Mouse (Mus musculus): Measurements from ENCODE around the gene Sipa1l3.

Gene Sipa1l3

DNA sequence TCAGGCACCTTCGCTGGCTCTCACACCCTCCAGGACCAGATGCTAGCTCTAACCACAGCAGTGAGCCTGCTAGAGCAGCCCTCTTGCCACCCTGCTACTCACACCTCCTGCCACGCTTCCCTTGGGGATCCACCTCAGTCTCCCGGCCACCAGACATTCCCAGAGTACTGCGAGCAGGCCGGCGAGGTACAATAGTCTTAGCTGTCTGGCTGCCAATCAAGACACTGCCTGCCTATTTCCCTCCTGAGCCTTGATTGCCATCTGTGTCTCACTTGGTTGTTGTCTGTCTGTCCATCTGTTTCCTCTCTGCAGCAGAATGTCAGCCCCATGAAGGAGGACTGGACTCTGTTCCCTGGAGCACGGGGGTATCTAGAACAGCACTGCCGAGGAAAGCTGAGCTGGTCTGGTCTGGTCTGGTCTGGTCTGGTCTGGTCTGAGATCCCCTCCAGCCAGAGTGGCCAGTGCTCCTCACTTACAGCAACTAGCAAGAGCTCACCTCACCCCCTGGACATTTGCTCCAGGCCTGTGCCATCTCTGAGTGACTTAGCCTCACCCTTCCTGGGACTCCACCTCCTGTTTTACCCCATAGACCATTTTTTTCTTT lies 175.8 kb downstream of the Sipa1l3 start:
- in situ Hi-C loops (cut with MboI; ENCODE audit: unreplicated experiment in 2 of 2): no loop called here

DNA sequence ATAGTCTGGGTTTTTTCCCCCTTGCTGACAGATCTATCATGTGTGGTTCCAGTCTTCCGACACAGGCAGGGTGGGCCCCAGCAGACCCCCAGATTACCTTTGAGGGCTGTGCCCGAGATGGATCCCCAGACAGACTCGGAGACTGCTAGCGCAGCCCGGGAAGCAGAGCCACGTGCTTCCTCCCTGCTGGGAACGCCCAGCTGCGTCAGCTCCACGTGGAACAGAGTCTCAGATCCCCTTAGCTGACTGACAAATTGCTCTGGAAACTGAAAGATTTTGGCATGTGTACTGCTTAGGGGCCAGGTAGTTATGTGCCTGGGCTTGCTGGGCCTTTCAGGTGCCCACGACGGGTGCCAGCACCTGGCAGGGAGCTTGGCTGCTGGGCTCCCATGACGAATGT lies 176.7 kb downstream of the Sipa1l3 start:
- in situ Hi-C loops (cut with MboI; ENCODE audit: unreplicated experiment in 2 of 2): no loop called here

- in situ Hi-C loops (cut with MboI; ENCODE audit: unreplicated experiment in 2 of 2): no loop called here
Observed at GRCm38 (mm10) chr7:29340838-29341237, 177.6 kb downstream of the Sipa1l3 start.

DNA sequence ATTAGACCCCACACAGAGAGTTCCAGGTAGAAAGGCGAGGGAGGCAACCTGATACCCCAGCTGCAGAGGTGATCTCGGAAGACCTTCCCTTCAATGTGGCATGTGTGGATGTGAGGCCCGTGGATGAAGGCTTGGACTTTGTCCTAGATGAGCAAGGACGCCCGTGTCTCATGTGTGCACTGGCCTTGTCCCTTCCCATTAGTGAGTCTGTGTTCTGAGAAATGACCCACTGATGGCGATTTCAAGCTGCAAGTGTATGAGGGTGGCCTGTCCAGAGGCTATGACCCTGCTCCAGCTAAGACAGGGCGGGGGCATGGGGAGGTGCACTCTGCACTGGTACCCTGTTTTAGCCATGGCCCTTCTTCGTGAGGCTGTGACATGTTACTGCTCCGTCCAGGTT lies 178.2 kb downstream of the Sipa1l3 start:
- in situ Hi-C loops (cut with MboI; ENCODE audit: unreplicated experiment in 2 of 2): no loop called here

DNA sequence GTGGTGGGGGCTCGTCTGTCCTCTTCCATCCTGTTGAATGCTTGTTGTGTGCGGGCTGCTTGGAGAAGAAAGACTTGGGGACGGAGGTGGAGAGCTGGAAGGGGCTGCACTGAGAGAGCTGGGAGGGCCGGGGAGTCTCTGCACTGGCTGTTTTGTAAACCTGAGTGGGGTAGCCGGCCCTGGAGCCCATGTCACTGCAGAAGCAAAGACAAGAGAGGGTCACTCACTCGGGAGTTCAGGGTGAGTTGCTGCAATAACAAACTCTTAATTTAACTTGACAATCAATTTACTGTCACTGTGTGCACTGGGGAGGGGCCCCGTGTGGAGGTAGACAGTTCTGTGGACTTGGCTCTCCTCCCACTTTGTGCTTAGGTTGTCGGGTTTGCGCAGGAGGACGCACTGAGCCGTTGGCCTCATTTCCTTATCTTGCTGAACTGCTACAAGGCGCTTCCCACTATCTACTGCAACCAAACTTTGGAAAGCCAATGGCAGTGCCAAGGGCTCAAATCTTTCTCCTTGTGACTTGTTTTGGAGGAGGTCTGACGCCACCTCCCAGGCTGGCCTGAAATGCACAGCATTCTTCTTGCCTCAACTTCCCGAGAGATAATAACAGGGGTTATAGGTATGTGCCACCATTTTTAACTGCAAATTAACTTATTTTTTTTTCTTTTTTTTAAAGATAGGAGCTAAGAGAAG lies 179.3 kb downstream of the Sipa1l3 start:
- in situ Hi-C loops (cut with MboI; ENCODE audit: unreplicated experiment in 2 of 2): no loop called here

GRCm38 (mm10) chr7:29338351-29338919 lies 180.0 kb downstream of the Sipa1l3 start:
- in situ Hi-C loops (cut with MboI; ENCODE audit: unreplicated experiment in 2 of 2): no loop called here

GRCm38 (mm10) chr7:29337766-29338165 lies 180.7 kb downstream of the Sipa1l3 start:
- in situ Hi-C loops (cut with MboI; ENCODE audit: unreplicated experiment in 2 of 2): no loop called here

- in situ Hi-C loops (cut with MboI; ENCODE audit: unreplicated experiment in 2 of 2): no loop called here
Observed at GRCm38 (mm10) chr7:29336795-29337319, 181.6 kb downstream of the Sipa1l3 start.

DNA sequence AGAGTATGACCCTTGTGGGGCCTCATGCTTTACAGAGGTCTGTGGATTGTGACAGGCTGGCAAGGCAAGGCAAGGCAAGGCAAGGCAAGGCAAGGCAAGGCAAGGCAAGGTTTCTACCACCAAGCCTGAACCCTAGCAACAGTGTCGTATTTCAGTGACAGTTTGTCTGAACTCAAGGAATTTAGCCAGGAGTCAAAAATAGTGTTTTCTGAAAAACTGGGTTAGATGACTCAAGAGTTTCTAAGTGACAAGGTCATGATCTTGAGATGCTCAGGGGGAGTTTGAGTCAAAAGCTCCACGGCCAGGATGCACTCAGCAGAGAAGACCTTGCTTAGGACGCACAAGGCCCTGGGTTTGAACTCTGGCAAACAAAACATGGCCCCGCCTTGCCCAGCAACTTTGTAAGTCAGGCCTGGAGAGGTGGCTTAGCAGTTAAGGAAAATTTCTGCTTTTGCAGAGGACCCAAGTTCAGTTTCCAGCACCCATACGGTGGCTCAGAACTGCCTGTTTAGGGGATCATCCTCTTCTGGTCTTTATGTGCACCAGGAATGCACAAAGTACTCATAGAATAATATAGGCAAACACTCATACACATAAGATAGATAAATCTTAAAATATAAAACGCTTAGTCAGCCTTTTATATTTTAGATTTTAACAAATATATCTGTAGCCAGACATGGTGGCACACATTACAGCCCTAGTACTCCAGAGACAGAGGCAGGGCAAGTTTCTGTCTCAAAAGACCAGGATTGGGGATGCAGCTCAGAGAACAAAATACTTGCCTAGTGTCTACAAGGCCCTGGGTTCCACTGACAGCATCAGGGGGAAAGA lies 182.4 kb downstream of the Sipa1l3 start:
- in situ Hi-C loops (cut with MboI; ENCODE audit: unreplicated experiment in 2 of 2): no loop called here

DNA sequence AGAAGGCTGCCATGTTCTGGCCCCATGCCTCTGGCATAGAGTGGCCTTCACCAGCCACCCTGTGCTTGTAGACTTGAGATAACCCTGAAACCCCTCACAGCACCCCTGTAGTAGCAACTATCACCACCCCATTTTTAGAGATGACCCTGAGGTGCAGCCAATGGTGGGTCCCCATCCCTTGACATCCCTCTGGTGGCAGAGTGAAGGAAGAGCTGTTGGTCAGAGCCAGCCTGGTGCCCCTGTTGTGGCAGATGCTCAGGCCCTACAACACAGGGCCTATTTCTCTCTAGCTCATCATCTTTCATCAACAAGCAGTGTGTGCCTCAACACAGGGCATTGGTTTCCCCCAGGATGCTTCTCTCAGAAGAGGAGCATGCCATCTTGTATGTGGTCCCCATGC lies 183.2 kb downstream of the Sipa1l3 start:
- in situ Hi-C loops (cut with MboI; ENCODE audit: unreplicated experiment in 2 of 2): no loop called here

DNA sequence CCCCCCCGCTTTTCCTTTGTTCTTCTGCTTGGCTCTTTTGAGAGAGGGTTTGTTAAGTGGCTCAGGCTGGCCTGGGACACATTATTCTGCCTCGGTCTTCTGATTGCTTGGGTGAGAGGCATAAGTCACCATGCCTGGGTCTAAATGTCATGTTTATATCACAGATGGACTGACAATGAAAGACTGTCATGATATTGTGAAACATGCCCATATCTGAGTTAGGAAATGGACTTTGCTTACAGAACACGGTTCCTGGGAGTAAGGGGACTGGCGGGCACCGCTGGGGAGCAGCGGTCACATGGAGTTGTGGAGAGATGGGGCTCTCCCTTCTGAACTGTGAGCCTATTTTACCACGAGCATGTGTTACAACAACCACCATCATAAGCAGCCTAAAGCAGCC lies 184.3 kb downstream of the Sipa1l3 start:
- in situ Hi-C loops (cut with MboI; ENCODE audit: unreplicated experiment in 2 of 2): no loop called here

GRCm38 (mm10) chr7:29328984-29329383 lies 189.5 kb downstream of the Sipa1l3 start:
- in situ Hi-C loops (cut with MboI; ENCODE audit: unreplicated experiment in 2 of 2): no loop called here

DNA sequence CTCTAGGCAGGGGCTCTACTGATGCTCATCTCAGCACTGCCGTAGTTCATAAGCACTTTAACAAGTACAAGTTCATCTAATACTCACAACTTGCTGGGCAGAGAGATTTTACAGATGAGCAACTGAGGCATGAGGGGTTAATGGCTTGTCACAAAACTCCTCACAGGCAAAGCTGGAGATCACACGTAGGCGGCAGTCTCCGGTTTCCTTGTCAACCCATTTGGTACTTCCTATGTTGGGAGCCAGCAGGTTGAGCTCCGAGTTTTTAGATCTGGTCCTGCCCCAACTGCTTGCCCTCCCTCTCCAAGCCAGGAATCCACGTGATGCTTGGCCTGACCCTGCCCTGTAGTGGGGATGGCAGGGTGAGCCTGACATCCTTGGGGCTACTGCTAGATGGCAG lies 191.4 kb downstream of the Sipa1l3 start:
- in situ Hi-C loops (cut with MboI; ENCODE audit: unreplicated experiment in 2 of 2): no loop called here

GRCm38 (mm10) chr7:29319337-29320307 lies 198.8 kb downstream of the Sipa1l3 start:
- in situ Hi-C loops (cut with MboI; ENCODE audit: unreplicated experiment in 2 of 2): loop anchor here (5.0 to 25.0 kb wide), 3 partner anchors 48 to 557 kb away; partner anchors contain the start of genes Ccer2 (in 1 of the 2), Nfkbib (in 1 of the 2) and Sirt2 (in 1 of the 2)

DNA sequence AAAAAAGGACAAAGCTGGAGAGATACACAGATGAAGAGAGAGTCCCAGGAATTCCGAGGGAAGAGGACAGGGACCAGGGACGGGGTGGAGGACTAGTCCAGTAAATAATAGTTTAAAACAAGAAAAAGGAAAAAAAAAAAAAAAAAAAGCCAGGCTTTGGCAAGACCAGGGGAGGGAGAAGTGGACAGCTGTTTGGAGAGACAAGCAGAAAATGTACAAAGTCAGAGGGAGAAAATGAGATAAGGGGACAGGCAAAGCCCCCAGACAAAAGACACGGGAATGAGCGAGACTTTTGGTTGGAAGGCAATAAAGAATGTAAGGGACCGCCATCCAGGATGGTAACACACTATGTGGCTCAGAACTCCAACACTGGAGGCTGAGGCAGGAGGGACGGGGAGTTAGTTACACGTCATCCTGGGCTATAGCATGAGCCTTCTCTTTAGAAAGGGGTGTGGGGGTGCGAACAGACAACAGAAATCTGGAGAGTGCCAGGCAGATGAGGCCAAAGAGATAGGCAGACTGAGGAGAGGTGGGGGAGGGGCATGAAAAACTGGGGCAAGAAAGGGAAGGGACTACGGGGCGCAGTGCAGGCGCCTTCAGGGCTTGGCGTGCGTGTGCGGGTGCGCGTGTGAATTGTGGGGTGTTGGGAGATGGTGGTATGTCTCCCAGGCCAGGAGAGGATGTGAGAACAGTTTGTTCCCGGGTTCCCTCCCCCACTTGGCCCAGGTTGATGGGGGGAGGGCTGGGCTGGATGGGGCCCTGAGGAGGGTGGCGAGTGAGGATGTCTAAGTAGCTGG lies 200.1 kb downstream of the Sipa1l3 start:
- in situ Hi-C loops (cut with MboI; ENCODE audit: unreplicated experiment in 2 of 2): loop anchor here in 1 of 2 experiments (25.0 kb wide), 1 partner anchor 556 kb away; the partner anchor contains the start of genes Ccer2, Nfkbib and Sirt2

GRCm38 (mm10) chr7:29317558-29317957 lies 200.9 kb downstream of the Sipa1l3 start:
- in situ Hi-C loops (cut with MboI; ENCODE audit: unreplicated experiment in 2 of 2): loop anchor here in 1 of 2 experiments (25.0 kb wide), 1 partner anchor 555 kb away; the partner anchor contains the start of genes Ccer2, Nfkbib and Sirt2

GRCm38 (mm10) chr7:29316976-29317375 lies 201.5 kb downstream of the Sipa1l3 start:
- in situ Hi-C loops (cut with MboI; ENCODE audit: unreplicated experiment in 2 of 2): loop anchor here in 1 of 2 experiments (25.0 kb wide), 1 partner anchor 555 kb away; the partner anchor contains the start of genes Ccer2, Nfkbib and Sirt2

DNA sequence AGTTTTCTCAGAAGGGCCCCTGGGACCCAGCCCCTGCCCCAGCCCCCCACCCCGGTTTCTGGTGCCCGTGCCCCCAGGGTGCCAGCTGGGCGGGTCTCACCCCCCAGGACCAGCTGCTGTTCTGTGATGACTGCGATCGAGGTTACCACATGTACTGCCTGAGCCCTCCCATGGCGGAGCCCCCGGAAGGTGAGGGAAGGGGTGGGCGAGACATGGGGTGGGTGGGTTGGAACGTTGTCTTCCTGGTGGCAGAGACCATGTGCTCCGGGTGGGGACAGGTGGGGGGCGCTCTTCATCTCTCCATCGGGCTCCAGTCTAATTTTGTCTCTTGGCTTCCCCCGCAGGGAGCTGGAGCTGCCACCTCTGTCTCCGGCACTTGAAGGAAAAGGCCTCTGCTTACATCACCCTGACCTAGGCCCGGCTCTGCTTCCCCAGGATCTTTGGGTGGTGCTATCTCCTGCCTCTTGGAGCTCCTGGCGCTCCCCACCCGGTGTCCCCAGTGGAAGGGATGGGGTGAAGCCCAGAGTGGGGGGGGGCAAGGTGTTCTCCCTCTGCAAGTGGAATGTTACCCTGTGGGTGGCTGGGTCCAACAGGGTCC lies 202.2 kb downstream of the Sipa1l3 start:
- in situ Hi-C loops (cut with MboI; ENCODE audit: unreplicated experiment in 2 of 2): loop anchor here in 1 of 2 experiments (25.0 kb wide), 1 partner anchor 554 kb away; the partner anchor contains the start of genes Ccer2, Nfkbib and Sirt2

Measured in v-Abl transformed pro-B cells (cell line).